Mouse (Mus musculus) inflammation-experienced regulatory T-cells, adult 6 months (primary cell): ENCODE data around the gene Gstm1. TPM values are rescaled to one million over a fixed set of nuclear protein-coding genes. Genes with fewer than 3 reads are reported as not detected.
"Not testable (repeated sequence)": the region's sequence is repeated elsewhere in the genome, so short reads cannot be mapped to it uniquely, and the experiment has no call there.

Source experiments
- ATAC-seq: one replicate; pipeline ENCODE4 v1.8.0; 2017
- polyA plus RNA-seq, 3 experiments: library from polyadenylated mRNA; unstranded; fragments of 100-300 nt; shearing (Covaris generic); gene quantifications; one replicate each; pipeline ENCODE4 v1.2.1; 2017

Gstm1 gene
- polyA plus RNA-seq, 3 experiments from 2014 or later = 1.1 to 2.7 (median 1.4) TPM

DNA sequence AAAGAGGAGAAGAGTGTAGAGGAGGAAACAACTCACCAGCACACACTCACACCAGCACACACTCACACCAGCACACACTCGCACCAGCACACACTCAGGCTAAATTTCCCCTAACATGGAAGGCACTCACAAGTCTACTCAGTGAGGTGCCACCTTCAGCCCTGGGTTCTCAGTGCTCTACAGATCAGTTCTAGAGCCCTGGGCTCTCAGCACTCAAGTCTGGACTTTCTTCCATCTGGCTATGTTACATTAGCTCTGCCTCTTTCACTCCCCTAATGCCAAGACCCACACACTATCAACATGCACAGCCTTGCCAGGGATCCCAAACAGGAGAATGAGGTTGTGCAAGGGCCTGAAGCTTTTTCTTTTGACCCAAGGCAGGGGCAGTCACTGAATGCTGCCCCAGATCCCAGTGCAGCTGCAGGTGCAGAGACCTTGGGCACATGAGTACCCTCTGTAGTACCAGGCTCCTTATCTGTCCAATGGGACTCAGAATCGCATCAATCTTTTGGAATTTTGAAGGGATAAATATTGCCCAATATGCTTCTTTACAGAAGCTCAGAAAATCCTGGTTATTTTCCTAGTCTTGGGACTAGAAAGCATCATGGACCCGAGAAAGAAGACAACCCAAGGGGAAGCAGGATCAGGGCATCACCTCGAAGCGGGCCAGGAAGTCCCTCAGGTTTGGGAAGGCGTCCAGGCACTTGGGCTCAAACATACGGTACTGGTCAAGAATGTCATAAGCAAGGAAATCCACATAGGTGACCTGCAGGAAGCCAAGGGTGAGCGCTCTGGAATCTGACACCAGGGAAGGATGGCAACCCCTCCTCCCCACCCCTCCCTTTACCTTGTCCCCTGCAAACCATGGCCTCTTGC lies 3.4 kb downstream of the Gstm1 start:
- ATAC-seq = no peak

DNA sequence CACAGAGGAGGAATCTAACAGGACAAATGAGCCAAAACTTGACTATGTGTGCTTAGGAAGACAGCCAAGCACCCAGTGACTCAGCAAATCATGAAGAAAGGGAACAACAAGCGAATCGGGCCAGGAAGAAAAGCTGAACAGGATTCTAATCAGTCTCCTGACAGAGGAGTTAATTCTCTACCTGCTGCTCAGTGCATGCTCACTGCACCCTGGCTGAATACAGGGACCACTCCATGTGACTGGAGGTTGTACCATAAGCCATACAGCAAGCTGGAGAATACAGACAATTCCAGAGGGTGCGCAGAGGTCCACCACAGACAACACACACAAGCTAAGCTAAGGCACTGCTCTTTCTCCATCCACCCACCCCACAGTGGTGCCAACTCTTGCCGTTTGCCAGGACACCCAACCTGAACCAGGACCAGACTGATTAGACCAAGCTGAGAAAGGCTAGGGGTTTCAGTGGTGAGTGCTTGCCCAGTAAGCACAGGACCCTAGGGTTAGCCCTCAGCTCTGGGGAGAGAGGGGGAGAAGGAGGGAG lies 4.4 kb downstream of the Gstm1 start:
- ATAC-seq = no peak

DNA sequence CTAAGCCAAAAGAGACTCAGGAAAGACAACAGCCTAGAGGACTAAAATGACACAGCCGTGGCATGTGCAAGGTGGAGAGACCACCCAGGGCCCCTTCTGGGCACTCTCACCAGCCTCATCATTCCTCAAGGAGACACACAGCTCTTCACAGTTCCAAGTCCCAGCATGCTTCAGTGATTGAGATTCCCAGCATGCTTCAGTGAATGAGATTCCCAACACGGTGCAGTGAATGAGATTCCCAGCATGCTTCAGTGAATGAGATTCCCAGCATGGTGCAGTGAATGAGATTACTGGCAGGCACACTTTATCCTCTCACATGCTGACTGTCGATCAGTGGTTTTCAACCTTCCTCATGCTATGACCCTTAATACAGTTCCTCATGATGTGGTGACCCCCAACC lies 6.2 kb downstream of the Gstm1 start:
- no peak for ATAC-seq

DNA sequence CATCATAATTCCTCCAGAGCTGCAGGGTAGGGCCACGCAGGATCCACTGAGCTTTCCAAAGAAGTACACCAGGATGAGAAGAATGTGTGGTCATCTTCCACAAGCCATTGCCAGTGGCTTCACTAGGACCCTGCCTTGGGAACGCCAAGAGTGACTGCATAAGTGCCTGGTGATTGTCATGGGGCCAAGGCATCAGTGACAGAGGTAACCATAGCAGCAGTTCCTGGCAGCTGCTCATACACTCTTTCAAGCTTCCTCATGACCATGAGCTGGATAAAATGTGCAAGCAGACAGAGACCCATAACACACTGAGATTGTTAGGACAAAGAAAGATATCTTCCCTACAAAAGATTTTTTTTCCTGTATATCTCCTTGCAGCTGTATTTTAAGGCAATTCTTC lies 7.5 kb downstream of the Gstm1 start:
- no peak for ATAC-seq

DNA sequence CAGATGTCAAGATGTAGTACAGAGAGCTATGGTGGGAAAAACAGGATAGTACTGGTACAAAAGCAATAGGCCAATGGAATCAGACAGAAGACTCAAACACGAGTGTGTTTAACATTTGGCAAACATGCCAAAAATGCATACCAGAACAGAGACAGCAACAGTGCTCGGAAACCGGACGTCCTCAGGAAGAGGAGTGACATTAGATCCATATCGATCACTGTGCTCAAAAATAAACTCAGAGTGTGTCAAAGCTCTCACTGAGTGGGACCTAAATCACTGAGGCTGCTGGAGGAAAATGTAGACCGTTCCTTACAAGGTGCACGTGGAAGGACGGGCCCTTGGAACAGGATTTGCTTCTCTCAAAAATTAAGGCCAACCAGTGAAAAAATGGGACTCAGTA lies 15.8 kb downstream of the Gstm1 start:
- no peak for ATAC-seq

DNA sequence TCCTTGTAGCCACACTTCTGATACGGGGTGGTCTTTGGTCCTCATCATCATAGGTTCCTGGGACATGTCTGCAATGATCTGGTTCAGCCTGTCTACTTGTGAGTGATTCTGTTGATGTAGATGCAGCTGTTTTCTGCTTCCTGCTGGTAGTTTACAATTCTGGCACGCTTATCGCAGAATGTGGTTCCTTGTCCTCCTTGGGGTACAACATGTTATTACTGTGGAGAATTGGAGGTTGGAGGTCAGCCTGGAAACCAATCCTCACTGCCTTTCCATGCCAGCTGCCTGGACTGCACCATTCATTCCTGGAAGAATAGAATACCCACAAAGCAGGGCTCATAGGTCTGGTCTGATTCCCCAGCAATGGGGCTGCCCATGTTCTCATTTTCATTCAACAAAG lies 18.3 kb downstream of the Gstm1 start:
- ATAC-seq = no peak

DNA sequence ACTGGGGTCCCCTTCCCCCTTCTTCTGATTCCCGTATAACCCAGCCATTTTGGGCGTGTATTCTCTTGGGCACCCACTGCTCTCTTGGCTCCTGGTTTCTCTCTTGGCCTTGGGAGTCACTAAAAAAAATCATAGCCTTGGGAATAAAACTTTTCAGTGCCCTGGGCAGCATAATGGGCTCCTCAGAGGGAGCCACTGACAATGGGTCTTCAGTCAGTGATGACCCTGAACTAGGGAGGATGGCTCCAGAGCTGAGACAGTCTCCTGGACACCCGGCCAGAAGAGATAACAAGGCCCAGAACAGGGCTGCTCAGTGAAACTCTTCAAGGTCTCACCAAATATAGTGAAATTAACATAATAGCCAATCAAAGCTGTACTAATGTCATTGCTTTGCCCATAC lies 19.2 kb downstream of the Gstm1 start:
- no peak for ATAC-seq

DNA sequence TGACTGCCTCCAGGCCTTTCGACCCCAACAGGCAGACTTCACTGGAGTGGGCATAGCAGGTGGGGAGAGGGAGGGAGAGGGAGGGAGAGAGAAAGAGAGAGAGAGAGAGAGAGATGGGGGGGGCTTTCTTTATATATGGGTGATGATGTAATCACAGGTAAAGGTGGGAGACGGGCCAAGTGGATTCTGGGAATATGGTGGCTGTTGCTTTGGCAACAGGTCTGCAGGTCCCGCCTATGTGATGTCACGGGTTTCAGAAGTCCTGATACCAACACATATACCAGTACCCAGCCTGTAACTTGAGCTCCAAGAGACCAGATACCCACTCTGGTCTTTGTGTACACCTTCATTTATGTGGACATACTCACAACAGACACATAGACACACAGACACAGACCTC lies 21.2 kb downstream of the Gstm1 start:
- ATAC-seq = no peak

DNA sequence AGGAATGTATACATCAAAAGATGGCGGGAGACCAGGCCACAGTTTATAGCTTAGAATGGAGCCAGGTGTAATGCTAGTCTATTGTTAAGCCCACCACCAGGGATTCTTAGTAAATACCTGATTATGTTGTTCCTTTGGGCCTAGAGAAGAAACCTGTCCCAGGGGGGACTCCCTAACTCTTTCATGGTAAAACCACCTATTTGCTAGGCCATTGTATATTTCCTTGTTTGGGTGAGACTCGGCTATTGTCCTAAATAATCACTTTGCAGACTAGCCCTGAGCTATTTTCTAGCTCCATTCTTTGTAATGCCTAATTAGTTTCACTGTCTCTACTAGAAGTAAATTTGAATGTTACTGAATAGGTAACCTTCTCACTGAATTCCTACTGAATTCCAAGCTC lies 21.8 kb downstream of the Gstm1 start:
- ATAC-seq = not testable (repeated sequence)

DNA sequence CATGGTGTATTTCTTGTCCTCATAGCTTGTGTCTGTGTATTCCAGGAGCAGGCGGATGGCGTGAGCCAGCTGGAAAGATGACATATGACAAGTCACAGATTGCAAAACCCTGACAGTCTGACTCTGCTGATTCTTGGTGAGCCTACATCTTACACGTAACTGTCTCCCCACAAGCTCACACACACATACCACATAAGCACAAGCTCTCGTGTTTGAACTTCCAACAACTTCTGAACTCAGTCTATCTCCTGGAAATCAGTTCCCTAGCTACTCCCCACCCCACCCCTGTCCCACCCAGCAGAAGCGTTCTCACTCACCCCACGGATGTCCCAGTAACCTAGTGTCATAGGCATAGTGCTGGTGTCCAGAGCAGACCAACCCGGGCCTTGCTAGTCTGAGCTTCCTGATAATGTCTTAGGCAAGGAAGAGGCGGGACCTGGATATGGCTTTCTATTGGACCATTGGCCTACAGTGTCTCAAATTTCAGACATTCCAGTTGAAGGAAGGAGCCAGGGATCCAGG lies 31.7 kb downstream of the Gstm1 start, which contains the start of gene Gstm2:
Gene Gstm2 (minus strand): TSS at position 413 of the 522 bp plus-strand sequence.
- ATAC-seq = no peak

DNA sequence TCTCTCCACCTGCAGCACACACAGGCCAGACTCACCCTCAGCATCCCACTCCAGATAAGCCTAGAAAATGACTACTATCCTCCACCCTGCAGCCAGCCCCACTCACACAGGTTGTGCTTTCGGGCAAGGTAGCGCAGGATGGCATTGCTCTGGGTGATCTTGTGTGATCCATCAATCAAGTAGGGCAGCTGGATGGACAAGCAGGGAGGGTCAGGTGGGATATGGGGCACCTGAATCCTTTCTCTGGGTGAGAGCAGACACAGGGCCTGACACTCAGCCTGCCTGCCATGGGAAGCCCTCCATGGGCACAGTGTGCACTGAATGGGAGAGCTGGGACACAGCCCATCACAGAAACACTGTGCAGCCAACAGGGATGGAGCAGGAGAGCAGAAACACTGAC lies 32.6 kb downstream of the Gstm1 start:
- ATAC-seq = not testable (repeated sequence)

DNA sequence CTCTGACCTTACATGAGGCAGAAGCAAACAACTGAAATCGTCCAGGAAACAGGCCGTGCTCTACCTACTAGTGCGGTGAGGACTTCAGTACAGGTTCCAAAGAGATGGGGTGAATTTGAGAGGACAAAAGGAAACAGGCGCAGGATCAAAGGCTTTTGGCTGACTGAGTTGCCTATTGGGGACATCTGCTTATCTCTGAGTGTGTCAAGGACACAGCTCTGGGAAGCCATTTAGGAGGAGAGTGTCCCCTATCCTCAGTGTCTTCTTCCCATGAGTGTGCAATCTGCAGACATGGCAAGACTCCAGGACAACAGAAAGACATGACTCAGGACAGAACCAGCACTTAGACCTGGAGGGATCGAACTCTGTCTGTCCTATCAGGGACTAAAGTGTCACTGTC lies 33.3 kb downstream of the Gstm1 start:
- no peak for ATAC-seq

DNA sequence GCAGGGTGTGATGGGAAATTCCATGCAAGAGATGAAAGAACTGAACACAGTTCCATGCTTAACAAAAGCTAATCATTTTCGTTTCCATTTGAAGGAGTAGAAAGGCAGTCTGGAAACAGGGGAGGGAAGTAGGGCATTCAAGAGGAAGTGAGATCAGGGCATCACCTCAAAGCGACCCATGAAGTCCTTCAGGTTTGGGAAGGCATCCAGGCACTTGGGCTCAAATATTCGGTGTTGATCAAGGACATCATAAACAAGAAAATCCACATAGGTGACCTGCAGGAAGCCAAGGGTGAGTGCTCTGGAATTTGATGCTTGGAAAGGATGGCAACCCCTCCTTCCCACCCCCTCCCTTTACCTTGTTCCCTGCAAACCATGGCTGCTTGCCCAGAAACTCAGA lies 34.0 kb downstream of the Gstm1 start:
- ATAC-seq = no peak

DNA sequence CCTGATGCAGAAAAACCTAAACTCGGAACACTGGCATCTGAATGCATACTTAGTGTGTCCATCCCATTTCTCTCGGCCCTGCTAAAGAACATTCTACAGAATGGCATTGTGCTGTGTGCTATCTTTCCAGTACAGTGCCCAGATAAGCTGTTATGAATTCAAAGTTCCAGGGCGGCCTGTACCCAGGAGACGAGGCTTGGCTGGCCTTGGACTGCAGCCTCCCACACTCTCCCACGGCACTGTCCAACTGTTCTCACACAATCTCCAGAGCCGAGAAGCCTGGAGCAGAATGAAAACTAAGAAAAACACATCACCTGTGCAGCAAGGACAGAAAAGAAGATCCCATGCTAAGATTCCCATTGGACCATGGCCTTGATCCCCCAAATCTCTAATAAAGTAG lies 35.0 kb downstream of the Gstm1 start:
- no peak for ATAC-seq

DNA sequence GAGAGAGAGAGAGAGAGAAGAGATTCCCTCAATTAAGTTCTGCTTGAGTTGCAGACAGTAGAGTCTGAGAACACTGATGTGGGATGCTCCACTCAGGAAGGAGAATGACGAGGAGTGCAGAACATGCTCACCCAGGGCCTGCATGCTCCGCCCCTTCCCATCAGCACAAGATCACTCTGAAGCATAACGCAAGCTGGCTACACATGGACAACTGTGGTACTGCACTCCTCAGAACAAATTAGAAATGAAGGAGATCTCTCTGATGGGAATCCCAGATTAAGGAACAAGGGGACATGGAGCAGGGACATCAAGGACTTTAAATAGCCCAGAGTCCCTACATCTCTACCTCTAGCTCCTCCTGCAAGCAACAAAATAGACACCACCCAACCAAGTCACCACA lies 36.5 kb downstream of the Gstm1 start:
- ATAC-seq = no peak

DNA sequence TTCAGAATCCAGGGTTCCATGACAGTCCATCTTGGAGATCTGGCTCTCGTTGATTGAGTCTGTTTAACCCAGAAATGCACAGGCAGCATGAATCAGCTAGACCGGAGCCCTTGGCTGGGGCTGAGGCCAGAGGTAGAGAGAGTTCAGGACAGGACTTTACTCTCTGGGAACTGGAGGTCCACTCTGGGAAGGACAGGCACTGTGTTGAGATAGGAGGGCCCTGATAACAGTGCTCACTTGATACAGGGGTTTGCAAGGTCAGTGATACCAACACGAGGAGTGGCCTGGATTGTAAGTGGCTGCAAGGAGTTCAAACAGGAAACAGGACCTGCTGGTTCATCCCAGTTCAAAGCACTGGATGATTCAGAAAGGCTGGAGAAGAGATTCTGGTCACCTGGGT lies 40.1 kb downstream of the Gstm1 start:
- ATAC-seq = no peak

DNA sequence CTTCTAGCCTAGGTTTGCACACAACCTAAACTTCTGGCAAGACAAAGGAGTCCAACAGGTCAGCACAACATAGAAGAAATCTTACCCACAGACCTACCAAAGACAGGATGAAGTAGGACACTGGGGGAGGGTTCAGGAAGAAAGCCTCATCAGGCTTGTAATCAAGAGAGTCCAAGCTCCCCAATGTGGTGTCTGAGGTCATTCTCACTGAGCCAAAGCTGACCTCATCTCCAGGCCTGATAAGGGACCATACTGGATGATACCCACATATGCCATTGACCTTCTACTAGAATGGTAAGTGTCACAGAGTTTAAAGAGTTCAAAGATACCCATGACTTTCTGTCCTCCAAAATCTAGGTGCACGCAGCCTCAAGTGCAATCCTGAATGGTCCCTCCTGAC lies 43.5 kb downstream of the Gstm1 start:
- ATAC-seq = no peak

DNA sequence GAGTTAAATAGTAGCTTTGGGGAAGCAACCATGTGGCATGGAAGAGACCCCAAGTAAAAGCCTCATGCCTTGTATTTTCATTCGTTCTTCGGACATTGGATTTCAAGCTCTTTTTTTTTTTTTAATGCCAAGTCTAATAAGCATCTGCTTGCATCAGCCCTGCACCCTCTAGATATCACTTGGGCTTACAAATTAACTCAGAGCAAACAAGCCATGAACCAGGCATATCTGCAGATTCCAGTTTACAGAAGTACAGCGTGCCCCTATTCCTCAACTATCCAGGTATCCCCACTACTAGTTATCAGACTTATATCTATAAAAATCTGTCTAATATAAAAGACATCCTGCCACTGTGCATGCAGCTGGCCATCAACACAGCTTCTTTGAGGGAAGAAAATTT lies 45.7 kb downstream of the Gstm1 start:
- ATAC-seq = no peak

DNA sequence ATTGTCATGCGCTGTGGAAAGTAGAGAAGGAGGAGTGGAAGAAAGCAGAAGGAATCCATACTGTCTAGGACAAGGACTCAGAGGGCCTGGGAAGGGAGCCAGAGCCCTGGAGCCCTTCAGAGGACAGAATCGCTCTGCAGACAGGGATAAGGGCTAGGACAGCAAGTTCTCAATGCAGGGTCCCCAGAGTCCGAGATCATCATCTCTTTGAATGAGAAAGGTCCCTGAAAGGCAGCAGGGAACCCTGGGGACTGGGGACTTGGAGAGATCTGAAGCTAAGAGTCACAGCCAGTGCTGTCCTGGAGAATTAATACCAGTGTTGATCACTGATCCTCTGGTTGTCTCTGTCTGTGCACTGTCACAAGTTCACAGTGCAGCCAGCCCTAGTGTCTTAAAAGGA lies 46.7 kb downstream of the Gstm1 start:
- not testable (repeated sequence) for ATAC-seq

DNA sequence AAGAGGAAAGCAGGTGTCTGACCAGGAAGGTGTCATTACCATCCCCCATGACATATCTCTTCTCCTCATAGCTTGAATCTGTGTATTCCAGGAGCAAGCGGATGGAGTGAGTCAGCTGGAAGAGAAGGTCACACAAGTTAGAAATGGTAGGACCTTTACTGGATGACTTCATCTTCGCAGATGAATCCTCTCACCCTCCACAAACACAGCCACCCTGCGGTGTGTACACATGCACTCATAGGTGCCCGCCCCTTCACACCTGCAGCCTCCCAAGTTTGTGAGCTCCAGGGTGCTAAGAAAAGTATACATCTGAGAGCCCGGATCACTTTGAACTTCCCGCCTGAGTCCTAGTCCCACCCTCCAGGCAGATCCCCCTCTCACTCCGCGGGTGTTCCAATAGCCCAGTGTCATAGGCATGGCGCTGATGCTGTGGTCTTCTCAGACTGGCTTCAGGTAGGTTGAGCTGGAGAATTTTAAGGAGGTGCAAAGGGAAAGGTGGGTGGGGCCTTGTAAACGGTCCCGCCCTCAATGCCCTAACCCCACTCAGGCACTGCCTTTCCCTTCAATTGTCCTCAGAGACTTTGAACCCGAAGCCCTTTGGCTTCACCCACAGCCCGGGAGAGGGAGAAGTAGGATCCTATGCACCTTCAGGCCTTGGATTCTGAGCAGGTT lies 48.9 kb downstream of the Gstm1 start, which contains the start of gene Gstm3:
Gene Gstm3 (minus strand): TSS at position 560 of the 672 bp plus-strand sequence.
- no peak for ATAC-seq

DNA sequence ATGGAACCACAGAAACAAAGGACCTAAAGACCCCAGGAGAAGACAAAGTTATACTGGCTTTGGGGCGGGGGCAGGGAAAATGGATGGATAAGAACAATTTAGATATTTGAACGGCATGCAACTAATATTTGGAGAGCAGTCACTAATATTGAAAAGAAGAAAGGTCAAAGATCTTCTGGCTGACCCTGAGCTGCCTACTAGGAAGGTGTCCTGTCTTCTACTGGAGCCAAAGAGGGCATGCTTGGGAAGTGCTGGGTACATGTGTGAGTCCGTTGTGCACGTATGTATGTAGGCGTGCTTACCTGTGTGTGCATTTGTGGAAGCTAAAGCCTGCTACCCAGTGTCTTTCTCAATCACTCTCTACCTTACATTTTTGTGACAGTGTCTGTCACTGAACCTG lies 51.1 kb downstream of the Gstm1 start:
- no peak for ATAC-seq

DNA sequence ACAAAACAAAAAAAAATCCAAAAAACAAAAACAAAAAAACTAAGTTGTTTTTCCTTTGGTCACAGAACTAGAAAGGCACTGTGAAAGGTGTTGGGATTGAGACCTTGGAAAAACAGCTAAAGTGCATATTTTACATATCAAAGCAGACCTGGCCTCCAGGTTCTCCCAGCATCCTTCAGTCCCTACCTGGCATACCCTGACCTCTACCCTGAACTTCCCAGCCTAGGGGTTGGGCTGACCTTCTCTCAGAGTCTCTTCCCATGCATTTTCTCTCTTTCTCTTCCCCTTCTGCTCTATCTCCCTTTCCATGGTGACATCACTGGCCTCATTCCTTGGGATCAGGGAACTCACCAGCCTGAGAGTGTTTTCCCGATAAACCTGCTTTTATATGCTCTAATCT lies 52.2 kb downstream of the Gstm1 start:
- ATAC-seq = no peak

DNA sequence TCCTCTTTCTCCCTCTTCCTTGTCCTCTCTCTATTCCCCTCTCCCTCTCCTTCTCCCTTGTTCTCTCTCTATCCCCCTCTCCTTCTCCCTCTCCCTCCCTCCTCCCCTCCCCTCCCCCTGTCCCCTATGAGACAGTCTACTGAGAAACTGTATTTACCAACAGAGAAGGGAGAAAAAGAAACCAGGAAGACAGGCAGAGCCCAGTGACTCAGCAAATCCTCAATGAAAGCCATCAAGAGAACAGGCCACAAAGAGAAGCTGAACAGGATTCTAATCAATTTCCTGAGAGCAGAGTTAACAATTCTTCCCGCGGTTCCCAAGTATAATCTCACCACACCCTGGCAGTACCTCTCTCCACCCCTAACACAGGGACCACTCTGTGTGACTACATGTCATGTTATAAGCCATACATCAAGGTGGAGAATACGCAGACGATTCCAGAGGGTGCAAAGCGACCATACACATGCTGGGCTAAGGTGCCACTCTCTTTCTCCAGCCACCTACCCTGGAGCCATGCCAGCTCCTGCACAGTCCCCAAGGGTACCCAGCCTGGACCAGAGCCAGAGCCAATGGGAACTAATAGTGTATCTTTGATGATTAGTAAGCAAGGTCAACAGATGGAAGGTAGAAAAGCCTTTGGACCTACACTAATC lies 53.0 kb downstream of the Gstm1 start:
- ATAC-seq = no peak
